Mouse (Mus musculus) left cerebral cortex, adult 2 months (tissue): ENCODE measurements at regions not wholly inside any gene's neighbourhood (a gene's known extent, or its start where the extent isn't known, plus 50 kb on each side); places are given as distances from the start of the nearest gene placed in this dataset.
"Not testable (repeated sequence)": the region's sequence is repeated elsewhere in the genome, so short reads cannot be mapped to it uniquely, and the experiment has no call there.

Experiments
- DNase-seq, 2 experiments: peaks; one replicate each; pipeline ENCODE4 v3.0.0; 2021 to 2022; ENCODE audit warnings: low spot score in 2 of 2, mixed read lengths in 1 of 2; ENCODE audit errors: extremely low spot score in 1 of 2
- H3K27ac ChIP-seq: fragments of 200-600 bp; 2 replicates; pipeline ENCODE4 v1.8.1; 2022
- H3K4me3 ChIP-seq: fragments of 200-600 bp; 2 replicates; pipeline ENCODE4 v1.8.1; 2022
- CTCF ChIP-seq: fragments of 200-600 bp; IDR thresholded peaks from 2 replicates; pipeline ENCODE4 v1.8.1; 2022; ENCODE audit warnings: antibody characterized with exemption, mild to moderate bottlenecking, moderate library complexity
- intact Hi-C: fragments of 180-260 bp; cut with DNase I; formaldehyde crosslinking; loops from one replicate; pipeline ENCODE4 v1.15.1; 2025

- DNase-seq = no peak
- intact Hi-C loops = no loop called here
Measured at GRCm38 (mm10) chr12:64137997-64138396, 336.5 kb downstream of the Fscb start.

GRCm38 (mm10) chr12:64116438-64116837, 358.1 kb downstream of the Fscb start:
- no peak overlapping the region for H3K4me3 ChIP-seq
- no peak for TF ChIP-seq CTCF
- H3K27ac ChIP-seq = no peak overlapping the region
- DNase-seq = no peak
- intact Hi-C loops = no loop called here

More at GRCm38 (mm10) chr12:64137997-64138396, 336.5 kb downstream of the Fscb start:
- Histone ChIP-seq H3K4me3 (no peak overlapping the region), H3K27ac (no peak overlapping the region)
- TF ChIP-seq CTCF = no peak

- TF ChIP-seq CTCF = no peak
- intact Hi-C loops = no loop called here
- Histone ChIP-seq H3K4me3 (no peak overlapping the region), H3K27ac (no peak overlapping the region)
- DNase-seq = no peak
Measured at GRCm38 (mm10) chr12:64114476-64114875, 360.0 kb downstream of the Fscb start.

- no peak overlapping the region for H3K4me3 ChIP-seq
- peak; percentile 60 for TF ChIP-seq CTCF
- no peak overlapping the region for H3K27ac ChIP-seq
- intact Hi-C loops = no loop called here
- DNase-seq = peak in 1 of 2 experiments; percentile 17
Measured at GRCm38 (mm10) chr12:64104214-64104613, 370.3 kb downstream of the Fscb start.

- intact Hi-C loops = no loop called here
- no peak for DNase-seq
- no peak for TF ChIP-seq CTCF
- Histone ChIP-seq H3K4me3 (no peak overlapping the region), H3K27ac (no peak overlapping the region)
Measured at GRCm38 (mm10) chr12:64076789-64077188, 397.7 kb downstream of the Fscb start.

GRCm38 (mm10) chr12:64045528-64045927, 429.0 kb downstream of the Fscb start:
- intact Hi-C loops = no loop called here
- H3K27ac ChIP-seq = no peak overlapping the region
- no peak for DNase-seq
- no peak overlapping the region for H3K4me3 ChIP-seq
- TF ChIP-seq CTCF = no peak

GRCm38 (mm10) chr12:64008631-64009030, 465.9 kb downstream of the Fscb start:
- H3K27ac ChIP-seq, H3K4me3 ChIP-seq, intact Hi-C loops, DNase-seq: not testable (repeated sequence)
